Mouse (Mus musculus) ES-Bruce4 (cell line): ENCODE measurements around the gene Akap13.

ENCODE experiments used
- CTCF ChIP-seq: IDR thresholded peaks from one replicate; pipeline ENCODE4 v1.8.1; 2011; ENCODE audit warnings: low read depth, low read length
- EP300 ChIP-seq: IDR thresholded peaks from 2 replicates; pipeline ENCODE4 v1.6.1; 2011; ENCODE audit warnings: low read depth, low read length; ENCODE audit not compliant: insufficient read depth
- POLR2A ChIP-seq: IDR thresholded peaks from one replicate; pipeline ENCODE4 v1.8.1; 2011; ENCODE audit warnings: low read length; ENCODE audit not compliant: insufficient read depth

DNA sequence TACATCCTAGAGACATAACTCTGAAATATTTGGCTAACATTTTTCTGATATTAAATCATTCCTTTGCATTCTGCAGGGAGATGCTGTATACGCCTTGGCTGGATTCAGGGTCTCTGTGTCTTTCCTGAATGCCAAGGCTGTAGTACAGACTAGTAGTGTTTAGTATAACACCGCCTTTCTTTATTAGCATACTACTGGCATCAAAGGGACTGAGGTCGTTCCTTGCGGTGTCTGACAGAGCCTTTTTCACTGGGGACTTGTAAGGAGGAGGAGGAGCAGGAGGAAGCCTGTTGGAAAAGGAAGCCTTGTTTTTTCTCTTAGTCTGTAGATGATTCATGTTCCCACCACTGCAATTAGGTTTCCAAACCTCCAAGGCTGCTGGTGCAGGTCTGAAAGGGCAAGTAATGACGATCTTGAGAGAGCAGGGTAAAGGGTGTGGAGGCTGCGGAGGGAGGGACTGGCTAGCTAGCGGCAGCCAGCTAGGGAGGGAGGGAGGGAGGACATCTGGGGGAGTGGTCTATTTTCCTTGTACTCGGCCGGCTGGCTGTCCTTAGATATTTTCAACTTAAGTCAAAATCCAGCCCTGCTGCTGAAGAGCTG lies 186.9 kb downstream of the Akap13 start:
- TF ChIP-seq CTCF (no peak), POLR2A (no peak), EP300 (no peak)
